Mouse (Mus musculus) CH12.LX (cell line): Measurements from ENCODE around the gene Olfr1431. TPM values are rescaled to one million over a fixed set of nuclear protein-coding genes. Genes with fewer than 3 reads are reported as not detected.
"Not testable (repeated sequence)": the region's sequence is repeated elsewhere in the genome, so short reads cannot be mapped to it uniquely, and the experiment has no call there.

Experiments used
- DNase-seq: peaks from one replicate; pipeline ENCODE4 v3.0.0-alpha.2; 2013; ENCODE audit errors: extremely low read depth
- H3K27ac ChIP-seq: 2 replicates; pipeline ENCODE4 v1.5.1; 2012; ENCODE audit warnings: low read depth, mild to moderate bottlenecking, control low read depth, moderate library complexity; ENCODE audit not compliant: insufficient read depth
- H3K27me3 ChIP-seq: replicated peaks from 2 replicates; pipeline ENCODE3; 2012; ENCODE audit warnings: inconsistent platforms
- H3K36me3 ChIP-seq, 2 experiments: replicated peaks in 1 of 2; 2 replicates each; pipeline versions ENCODE3 to v1.6.1; 2012; ENCODE audit warnings: inconsistent platforms in 1 of 2, low read length in 1 of 2, mild to moderate bottlenecking in 1 of 2, mixed read lengths in 1 of 2, moderate library complexity in 1 of 2; ENCODE audit not compliant: control insufficient read depth in 1 of 2, insufficient read depth in 1 of 2
- H3K4me1 ChIP-seq, 2 experiments: 2 replicates each; pipeline ENCODE4 v1.6.1; 2012; ENCODE audit warnings: inconsistent platforms in 1 of 2, moderate library complexity in 1 of 2; ENCODE audit not compliant: insufficient read depth in 2 of 2, control insufficient read depth in 1 of 2
- H3K4me2 ChIP-seq: 2 replicates; pipeline ENCODE4 v1.6.1; 2012; ENCODE audit warnings: low read depth, mild to moderate bottlenecking, control low read depth; ENCODE audit not compliant: poor library complexity, insufficient read depth, severe bottlenecking
- H3K4me3 ChIP-seq, 3 experiments: fragments of 150-350 bp in 1 of 3; sonication (generic) in 1 of 3; replicated peaks in 1 of 3; 2 replicates each; pipeline versions ENCODE3 to v1.5.1; 2011 to 2012; ENCODE audit warnings: low read depth in 2 of 3, low read length in 2 of 3, mild to moderate bottlenecking in 2 of 3, moderate library complexity in 2 of 3, control low read depth in 1 of 3, improper control_type of control experiment in 1 of 3, inconsistent platforms in 1 of 3, mixed read lengths in 1 of 3; ENCODE audit not compliant: poor library complexity in 1 of 3
- H3K79me2 ChIP-seq: replicated peaks from 2 replicates; pipeline ENCODE4 v1.6.1; 2012; ENCODE audit warnings: mild to moderate bottlenecking, moderate library complexity; ENCODE audit not compliant: control insufficient read depth, poor library complexity, insufficient read depth, severe bottlenecking; ENCODE audit errors: extremely low read depth
- H3K9ac ChIP-seq: 2 replicates; pipeline ENCODE4 v1.6.1; 2012; ENCODE audit warnings: low read depth, mild to moderate bottlenecking, control low read depth, moderate library complexity; ENCODE audit not compliant: insufficient read depth
- H3K9me3 ChIP-seq: replicated peaks from 2 replicates; pipeline ENCODE3; 2012; ENCODE audit warnings: low read length, inconsistent platforms, mixed read lengths
- MAZ ChIP-seq: IDR thresholded peaks from 2 replicates; pipeline ENCODE4 v1.6.1; 2012; ENCODE audit warnings: low read depth, mild to moderate bottlenecking, inconsistent platforms, low read length, improper control_type of control experiment, moderate library complexity
- RAD21 ChIP-seq: IDR thresholded peaks from 2 replicates; pipeline ENCODE4 v1.6.1; 2011; ENCODE audit warnings: low read depth, mild to moderate bottlenecking, low read length, improper control_type of control experiment, moderate library complexity
- dilution Hi-C: fragments of 300-500 bp; cut with MboI; formaldehyde crosslinking; loops from 2 replicates; pipeline ENCODE4 v1.14.3; 2020; ENCODE audit warnings: low sequenced_read_pairs; ENCODE audit not compliant: extremely low pct_unique_long_range_greater_than_20kb, extremely low pct_ligation_motif_present
- in situ Hi-C: fragments of 300-500 bp; cut with MboI; formaldehyde crosslinking; loops from 3 replicates; pipeline ENCODE4 v1.14.3; 2019; ENCODE audit warnings: low sequenced_read_pairs, low pct_ligation_motif_present, low pct_unique_long_range_greater_than_20kb, mixed read lengths
- polyA plus RNA-seq: library from polyadenylated mRNA; unstranded; fragments of >175 nt; gene quantifications from 2 replicates; pipeline ENCODE4 v1.2.1, GENCODE M21; 2012; ENCODE audit warnings: low read depth; ENCODE audit not compliant: insufficient read length
- total RNA-seq, 2 experiments: library from RNA; depleted of rRNA; stranded (reverse); fragments of 300-350 nt in 1 of 2; fragments of >200 nt in 1 of 2; gene quantifications; 2 replicates each; pipeline ENCODE4 v1.2.3; 2012 to 2014

The Olfr1431 gene
- total RNA-seq (2012; rRNA removed) (not detected in 2 replicates), total RNA-seq (2014; rRNA removed) (not detected in 2 replicates), polyA plus RNA-seq (not detected in 2 replicates)

GRCm38 (mm10) chr19:12200334-12200733, at the start of gene Olfr1431:
Olfr1431 (plus strand) TSS chr19:12200634.
- no peak for TF ChIP-seq RAD21
- TF ChIP-seq MAZ, result no peak
- H3K4me2 ChIP-seq, result no peak within 1 kb of the TSS
- dilution Hi-C loops (no loop called here), in situ Hi-C loops (no loop called here)
- H3K79me2 ChIP-seq, result no peaks in the 10 kb centered on the region
- H3K27me3 ChIP-seq, result no peaks in the 10 kb centered on the region
- no peaks in the 10 kb centered on the region for H3K36me3 ChIP-seq
- H3K4me1 ChIP-seq, result no peaks in the 10 kb centered on the region
- no peaks in the 10 kb centered on the region for H3K9me3 ChIP-seq
- no peak within 1 kb of the TSS for H3K4me3 ChIP-seq
- DNase-seq, result no peak
- H3K9ac ChIP-seq, result no peak within 1 kb of the TSS
- H3K27ac ChIP-seq, result no peak within 1 kb of the TSS

- dilution Hi-C loops, H3K79me2 ChIP-seq, in situ Hi-C loops: not testable (repeated sequence)
These were observed 30.3 kb upstream of the Olfr1431 start, which contains the start of gene Olfr1555-ps1 for GRCm38 (mm10) chr19:12170062-12170599. Olfr1555-ps1 (minus strand) TSS chr19:12170112.

GRCm38 (mm10) chr19:12175431-12175830, 25.0 kb upstream of the Olfr1431 start:
- in situ Hi-C loops, dilution Hi-C loops, H3K4me1 ChIP-seq, H3K4me3 ChIP-seq, H3K36me3 ChIP-seq, H3K4me2 ChIP-seq, H3K79me2 ChIP-seq, H3K9ac ChIP-seq, H3K9me3 ChIP-seq, DNase-seq, H3K27ac ChIP-seq, H3K27me3 ChIP-seq: not testable (repeated sequence)

More at GRCm38 (mm10) chr19:12170062-12170599, 30.3 kb upstream of the Olfr1431 start, which contains the start of gene Olfr1555-ps1:
- not testable (repeated sequence) for H3K4me2 ChIP-seq, H3K9ac ChIP-seq, H3K4me1 ChIP-seq, H3K27ac ChIP-seq, H3K9me3 ChIP-seq, H3K36me3 ChIP-seq, H3K4me3 ChIP-seq, DNase-seq, H3K27me3 ChIP-seq

- H3K4me1 ChIP-seq, H3K4me3 ChIP-seq, in situ Hi-C loops, H3K27ac ChIP-seq, H3K9ac ChIP-seq, H3K27me3 ChIP-seq, H3K36me3 ChIP-seq, H3K79me2 ChIP-seq, DNase-seq, dilution Hi-C loops, H3K4me2 ChIP-seq, H3K9me3 ChIP-seq: not testable (repeated sequence)
These were observed 1.4 kb upstream of the Olfr1431 start for GRCm38 (mm10) chr19:12199076-12199475.

- H3K79me2 ChIP-seq, H3K9ac ChIP-seq, H3K27me3 ChIP-seq, H3K36me3 ChIP-seq, dilution Hi-C loops, H3K4me1 ChIP-seq, in situ Hi-C loops, H3K4me3 ChIP-seq, H3K9me3 ChIP-seq, H3K4me2 ChIP-seq, H3K27ac ChIP-seq, DNase-seq: not testable (repeated sequence)
These were observed 32.1 kb downstream of the Olfr1431 start, which contains the start of gene Olfr1432 for GRCm38 (mm10) chr19:12232496-12232895. Olfr1432 (minus strand) TSS chr19:12232596.
